Mouse (Mus musculus) left cerebral cortex, postnatal 36 days (tissue): Measurements from ENCODE around the gene Olfr293. TPM values are rescaled to one million over a fixed set of nuclear protein-coding genes. Genes with fewer than 3 reads are reported as not detected.

Experiments
- DNase-seq, 2 experiments: peaks; one replicate each; pipeline ENCODE4 v3.0.0; 2021 to 2022; ENCODE audit warnings: low spot score in 2 of 2, mixed read lengths in 1 of 2
- intact Hi-C: fragments of 180-260 bp; cut with DNase I; formaldehyde crosslinking; loops from one replicate; pipeline ENCODE4 v1.15.1; 2025
- total RNA-seq, 2 experiments: library from RNA; stranded (reverse); gene quantifications; 2 replicates each; pipeline ENCODE4 v1.2.3; 2021

Olfr293 gene
- not detected for total RNA-seq

DNA sequence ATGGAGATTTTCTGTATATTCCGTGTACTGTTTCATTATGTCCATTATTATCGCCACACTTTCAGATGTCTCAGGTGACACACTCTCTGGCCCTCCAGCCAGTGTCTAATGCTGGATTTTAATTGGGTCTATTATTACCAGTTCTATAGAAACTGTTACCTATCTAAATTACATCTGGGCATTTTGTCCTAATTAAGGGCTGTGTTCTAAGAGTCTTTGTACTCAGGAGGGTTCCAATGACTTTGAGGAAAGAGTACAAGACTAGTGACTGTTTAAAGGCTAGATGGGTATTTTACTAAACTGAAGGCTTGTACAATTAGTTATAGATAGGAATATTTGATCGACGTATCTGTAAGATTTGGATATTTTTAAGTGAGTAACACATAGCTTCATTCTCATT lies at the start of gene Olfr293:
Olfr293 (plus strand) TSS at position 301 of the 400 bp plus-strand sequence.
- intact Hi-C loops = no loop called here
- DNase-seq = no peak

DNA sequence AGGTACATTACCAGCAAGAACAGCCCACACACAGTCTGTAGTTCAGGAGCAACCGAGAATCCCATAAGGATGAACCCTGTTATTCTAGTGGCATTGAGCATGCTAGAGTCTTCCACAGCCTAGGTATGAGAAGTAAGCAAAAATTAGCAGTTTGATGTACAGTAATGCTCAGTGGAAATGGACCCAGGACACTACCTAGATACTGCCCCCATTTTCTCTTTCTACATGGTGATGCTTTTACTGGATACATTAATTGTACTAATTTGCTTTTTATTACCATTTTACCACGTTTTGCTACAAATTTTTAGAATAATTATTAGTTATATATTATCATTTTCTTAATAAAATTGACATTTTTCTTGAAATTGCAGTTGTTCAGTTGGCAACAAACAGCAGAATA lies 32.3 kb upstream of the Olfr293 start, which contains the start of gene Olfr294:
Olfr294 (minus strand) TSS at position 101 of the 400 bp plus-strand sequence.
- no peak for DNase-seq
- intact Hi-C loops = no loop called here

DNA sequence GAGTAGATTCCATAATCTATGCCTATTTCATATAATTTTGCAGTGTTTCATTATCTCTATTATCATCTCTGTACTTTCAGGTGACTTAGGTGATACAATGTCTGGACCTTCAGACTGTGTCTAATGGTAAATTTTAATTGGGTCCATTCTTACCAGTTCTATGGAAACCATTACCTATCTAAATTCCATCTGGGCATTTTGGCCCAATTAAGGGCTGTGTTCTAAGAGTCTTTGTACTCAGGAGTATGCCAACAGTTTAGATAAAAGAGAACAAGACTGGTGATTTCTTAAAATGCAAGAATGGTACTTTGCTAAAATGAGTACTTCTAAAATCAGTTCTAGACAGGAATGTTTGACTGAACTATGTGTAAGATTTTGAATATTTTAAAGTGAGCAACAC lies 39.2 kb downstream of the Olfr293 start, which contains the start of gene Olfr292:
Olfr292 (plus strand) TSS at position 301 of the 400 bp plus-strand sequence.
- DNase-seq = no peak
- intact Hi-C loops = no loop called here

Other genes with a start within 250 kb of the Olfr293 start
- not detected for gene Olfr301, start 245.2 kb upstream of the Olfr293 start, total RNA-seq
- not detected for gene Olfr299, start 189.1 kb upstream of the Olfr293 start, total RNA-seq
- not detected for gene Olfr298, start 156.6 kb upstream of the Olfr293 start, total RNA-seq
- gene Olfr297, start 129.1 kb upstream of the Olfr293 start, total RNA-seq = not detected
- gene Olfr295, start 65.2 kb upstream of the Olfr293 start, total RNA-seq = not detected
- not detected for gene Olfr294, start 32.4 kb upstream of the Olfr293 start, total RNA-seq
- not detected for gene Olfr292, start 39.3 kb downstream of the Olfr293 start, total RNA-seq
- 1 to 10 TPM; 4.1 to 4.8 TPM for gene Folh1, start 126.9 kb downstream of the Olfr293 start, total RNA-seq
- not detected for gene Vmn2r77, start 146.0 kb downstream of the Olfr293 start, total RNA-seq